Mouse (Mus musculus): ENCODE measurements around the gene Tmem206. TPM values are rescaled to one million over a fixed set of nuclear protein-coding genes. Genes with fewer than 3 reads are reported as not detected.

Tmem206 gene
- polyA plus RNA-seq, 1 experiment: not detected

- Histone ChIP-seq H3K4me3 (ENCODE audit: insufficient read depth, low read depth, low read length) (no peak overlapping the region), H3K27ac (ENCODE audit: insufficient read depth, low read depth, low read length) (no peak overlapping the region), H3K4me1 (ENCODE audit: control insufficient read depth, insufficient read depth, low read length) (no peaks in the 10 kb centered on the region)
- TF ChIP-seq POLR2A (IDR thresholded peaks at IDR 0.05; ENCODE audit: insufficient read depth, low read depth, low read length) (no peak), CTCF (IDR thresholded peaks at IDR 0.05; ENCODE audit: insufficient read depth, low read depth, low read length) (no peak)
- 76% methylated on average over 5 of the region's 5 CpGs for WGBS
Measured at GRCm38 (mm10) chr1:191334500-191334899, 8.8 kb downstream of the Tmem206 start.

DNA sequence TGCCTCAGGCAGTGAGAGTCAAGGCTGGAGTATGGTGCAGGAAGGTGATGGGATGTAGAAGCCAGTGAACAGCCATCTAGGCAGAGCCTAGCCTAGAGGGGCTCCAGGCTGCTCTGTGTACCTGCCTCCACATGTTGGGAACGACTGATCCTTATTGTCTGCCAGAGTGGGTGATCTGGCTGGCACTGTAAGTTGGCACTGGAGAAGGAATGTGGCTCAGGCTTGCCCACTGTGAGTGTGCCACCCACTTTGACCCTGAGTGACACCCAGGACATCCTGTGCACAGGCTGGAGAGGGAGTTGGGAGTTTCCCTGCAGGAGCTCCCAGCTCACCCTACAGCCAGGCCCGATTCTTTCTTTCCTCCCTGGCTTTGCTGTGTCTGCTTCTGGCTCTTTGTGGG, 14.2 kb downstream of the Tmem206 start:
- Histone ChIP-seq H3K4me1 (ENCODE audit: control insufficient read depth, insufficient read depth, low read length) (no peaks in the 10 kb centered on the region), H3K27ac (ENCODE audit: insufficient read depth, low read depth, low read length) (no peak overlapping the region), H3K4me3 (ENCODE audit: insufficient read depth, low read depth, low read length) (no peak overlapping the region)
- TF ChIP-seq CTCF (IDR thresholded peaks at IDR 0.05; ENCODE audit: insufficient read depth, low read depth, low read length) (no peak), POLR2A (IDR thresholded peaks at IDR 0.05; ENCODE audit: insufficient read depth, low read depth, low read length) (no peak)
- WGBS: 87% methylated on average over 2 of the region's 2 CpGs

- 81% methylated on average over 4 of the region's 4 CpGs for WGBS
- no peak overlapping the region for H3K27ac ChIP-seq (ENCODE audit: insufficient read depth, low read depth, low read length)
- no peak overlapping the region for H3K4me3 ChIP-seq (ENCODE audit: insufficient read depth, low read depth, low read length)
- TF ChIP-seq CTCF (IDR thresholded peaks at IDR 0.05; ENCODE audit: insufficient read depth, low read depth, low read length) (no peak), POLR2A (IDR thresholded peaks at IDR 0.05; ENCODE audit: insufficient read depth, low read depth, low read length) (no peak)
- H3K4me1 ChIP-seq (ENCODE audit: control insufficient read depth, insufficient read depth, low read length): no peaks in the 10 kb centered on the region
Measured at GRCm38 (mm10) chr1:191340530-191340929, 14.8 kb downstream of the Tmem206 start.

- H3K4me3 ChIP-seq (ENCODE audit: insufficient read depth, low read depth, low read length): no peak overlapping the region
- no peak overlapping the region for H3K27ac ChIP-seq (ENCODE audit: insufficient read depth, low read depth, low read length)
- TF ChIP-seq CTCF (IDR thresholded peaks at IDR 0.05; ENCODE audit: insufficient read depth, low read depth, low read length) (no peak), POLR2A (IDR thresholded peaks at IDR 0.05; ENCODE audit: insufficient read depth, low read depth, low read length) (no peak)
- H3K4me1 ChIP-seq (ENCODE audit: control insufficient read depth, insufficient read depth, low read length): 0 out of 2 replicates have a peak, but pooled peaks cover 2% of the 10 kb centered on the region
- 93% methylated on average over 8 of the region's 8 CpGs for WGBS
Measured at GRCm38 (mm10) chr1:191347602-191348001, 21.9 kb downstream of the Tmem206 start.

DNA sequence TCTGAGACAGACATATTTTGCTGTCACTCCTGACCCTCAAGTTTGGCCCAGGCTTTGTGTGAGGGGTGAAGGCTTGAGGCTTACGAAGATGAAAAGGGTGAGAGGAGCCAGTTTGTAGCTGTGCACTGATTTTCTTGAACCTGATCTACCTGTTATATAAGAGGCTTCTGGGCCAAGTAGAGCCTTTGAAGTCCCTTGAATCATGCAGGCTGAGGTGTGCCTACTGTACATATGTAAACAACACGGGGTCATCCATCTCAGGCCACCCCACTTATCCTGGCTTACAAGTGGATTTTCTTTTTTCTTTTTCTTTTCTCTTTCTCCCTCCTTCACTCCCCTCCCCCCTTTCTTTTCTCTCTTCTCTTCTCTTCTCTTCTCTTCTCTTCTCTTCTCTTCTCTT, 22.9 kb downstream of the Tmem206 start:
- H3K4me3 ChIP-seq (ENCODE audit: insufficient read depth, low read depth, low read length): no peak overlapping the region
- 86% methylated on average over 2 of the region's 2 CpGs for WGBS
- no peak for TF ChIP-seq CTCF (IDR thresholded peaks at IDR 0.05; ENCODE audit: insufficient read depth, low read depth, low read length)
- TF ChIP-seq POLR2A (IDR thresholded peaks at IDR 0.05; ENCODE audit: insufficient read depth, low read depth, low read length): no peak
- 0 out of 2 replicates have a peak, but pooled peaks cover 2% of the 10 kb centered on the region for H3K4me1 ChIP-seq (ENCODE audit: control insufficient read depth, insufficient read depth, low read length)
- H3K27ac ChIP-seq (ENCODE audit: insufficient read depth, low read depth, low read length): no peak overlapping the region

DNA sequence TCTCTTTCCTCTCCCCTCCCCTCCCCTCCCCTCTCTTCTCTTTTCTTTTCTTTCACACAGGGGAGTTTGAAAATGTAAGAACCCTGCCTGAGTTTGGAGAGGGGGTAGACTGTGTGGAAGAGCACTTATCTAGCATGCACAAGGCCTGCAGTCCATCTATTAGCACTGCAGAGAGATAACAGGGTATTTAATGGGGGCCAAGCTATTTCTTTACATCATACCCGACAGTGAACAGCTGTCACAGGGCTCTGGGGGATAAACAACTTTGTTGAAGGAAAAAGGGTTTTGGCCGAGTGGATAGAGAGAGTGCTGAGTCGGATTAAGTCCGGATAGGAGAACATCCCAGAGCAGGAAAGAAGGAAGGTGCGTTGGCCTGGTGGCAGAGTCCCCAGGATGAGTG, 23.3 kb downstream of the Tmem206 start:
- 0 out of 2 replicates have a peak, but pooled peaks cover 2% of the 10 kb centered on the region for H3K4me1 ChIP-seq (ENCODE audit: control insufficient read depth, insufficient read depth, low read length)
- H3K4me3 ChIP-seq (ENCODE audit: insufficient read depth, low read depth, low read length): no peak overlapping the region
- no peak for TF ChIP-seq POLR2A (IDR thresholded peaks at IDR 0.05; ENCODE audit: insufficient read depth, low read depth, low read length)
- TF ChIP-seq CTCF (IDR thresholded peaks at IDR 0.05; ENCODE audit: insufficient read depth, low read depth, low read length): no peak
- H3K27ac ChIP-seq (ENCODE audit: insufficient read depth, low read depth, low read length): no peak overlapping the region
- 69% methylated on average over 5 of the region's 5 CpGs for WGBS

DNA sequence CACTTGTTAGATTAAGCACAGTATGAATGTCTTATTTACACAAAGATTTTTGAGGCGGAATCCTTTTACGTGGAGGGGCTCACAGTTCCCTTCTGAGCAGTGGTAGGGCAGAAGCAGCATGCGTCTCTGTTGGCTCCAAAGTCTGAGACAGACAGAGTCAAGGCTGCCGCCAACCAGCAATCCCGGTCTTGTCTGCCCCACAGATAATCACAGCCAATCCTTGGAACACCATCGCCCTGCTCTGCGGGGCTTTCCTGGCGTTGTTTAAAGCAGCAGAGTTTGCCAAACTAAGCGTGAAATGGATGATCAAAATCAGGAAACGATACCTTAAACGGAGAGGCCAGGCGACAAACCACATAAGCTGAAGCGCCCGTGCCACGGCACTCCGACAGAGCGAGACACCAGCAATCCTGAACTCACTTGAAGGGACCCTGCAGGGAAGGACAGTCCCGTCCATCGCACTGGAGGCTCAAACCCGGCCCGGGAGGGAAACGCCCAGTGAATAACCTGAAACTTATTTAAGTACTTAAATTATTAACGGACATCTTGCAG, 23.9 kb downstream of the Tmem206 start:
- no peak overlapping the region for H3K27ac ChIP-seq (ENCODE audit: insufficient read depth, low read depth, low read length)
- whole genome bisulfite sequencing: 73% methylated on average over 23 of the region's 23 CpGs
- TF ChIP-seq POLR2A (IDR thresholded peaks at IDR 0.05; ENCODE audit: insufficient read depth, low read depth, low read length): no peak
- no peak for TF ChIP-seq CTCF (IDR thresholded peaks at IDR 0.05; ENCODE audit: insufficient read depth, low read depth, low read length)
- H3K4me3 ChIP-seq (ENCODE audit: insufficient read depth, low read depth, low read length): no peak overlapping the region
- 0 out of 2 replicates have a peak, but pooled peaks cover 2% of the 10 kb centered on the region for H3K4me1 ChIP-seq (ENCODE audit: control insufficient read depth, insufficient read depth, low read length)

GRCm38 (mm10) chr1:191350355-191350754, 24.6 kb downstream of the Tmem206 start:
- Histone ChIP-seq H3K4me3 (ENCODE audit: insufficient read depth, low read depth, low read length) (no peak overlapping the region), H3K4me1 (ENCODE audit: control insufficient read depth, insufficient read depth, low read length) (0 out of 2 replicates have a peak, but pooled peaks cover 2% of the 10 kb centered on the region), H3K27ac (ENCODE audit: insufficient read depth, low read depth, low read length) (no peak overlapping the region)
- WGBS: 90% methylated on average over 5 of the region's 5 CpGs
- TF ChIP-seq POLR2A (IDR thresholded peaks at IDR 0.05; ENCODE audit: insufficient read depth, low read depth, low read length) (no peak), CTCF (IDR thresholded peaks at IDR 0.05; ENCODE audit: insufficient read depth, low read depth, low read length) (no peak)

DNA sequence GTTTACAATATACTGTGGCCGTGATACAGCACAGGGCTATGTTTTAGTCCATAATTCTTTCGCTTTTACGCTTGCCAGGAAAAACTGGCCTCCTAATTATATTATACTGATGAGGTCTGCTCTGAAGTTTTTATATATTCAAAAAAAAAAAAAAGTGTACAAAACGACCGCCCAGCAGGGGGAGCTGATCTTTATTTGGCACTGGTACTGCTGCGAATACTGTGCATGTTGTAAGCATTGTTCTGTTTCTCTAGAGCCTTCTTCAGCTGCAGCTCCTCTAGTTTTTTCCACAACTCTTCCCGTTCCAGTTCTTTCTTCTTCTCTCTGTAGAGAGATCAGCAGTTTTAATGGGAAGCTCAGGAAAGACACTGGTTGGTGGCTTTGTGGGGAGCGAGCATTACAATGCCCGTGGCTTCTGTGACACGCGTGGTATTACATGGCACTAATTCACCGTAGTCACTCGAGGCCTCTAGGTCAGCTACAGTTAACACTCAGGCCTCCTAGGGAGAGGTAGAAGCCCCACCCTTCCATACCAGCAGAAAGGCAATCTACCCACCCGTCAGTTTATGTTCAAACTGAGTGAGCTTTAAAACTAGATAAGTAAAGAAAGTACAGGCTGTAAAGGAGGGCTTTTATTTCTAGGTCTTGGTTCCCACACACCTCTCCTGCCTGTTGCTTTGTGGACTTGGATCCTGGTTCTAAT, 27.2 kb downstream of the Tmem206 start:
- 0 out of 2 replicates have a peak overlapping the region, but pooled peaks have one; percentile 15 for H3K27ac ChIP-seq (ENCODE audit: insufficient read depth, low read depth, low read length)
- no peak overlapping the region for H3K4me3 ChIP-seq (ENCODE audit: insufficient read depth, low read depth, low read length)
- WGBS: 42% methylated on average over 14 of the region's 14 CpGs
- H3K4me1 ChIP-seq (ENCODE audit: control insufficient read depth, insufficient read depth, low read length): peaks cover 2% of the 10 kb centered on the region; the same call in 1 of the 2 replicates
- TF ChIP-seq POLR2A (IDR thresholded peaks at IDR 0.05; ENCODE audit: insufficient read depth, low read depth, low read length) (no peak), CTCF (IDR thresholded peaks at IDR 0.05; ENCODE audit: insufficient read depth, low read depth, low read length) (no peak)

All from olfactory bulb, adult 2 months (tissue).